ENCODE assay signal across 8 mouse cellular contexts in the genomic region with DNA sequence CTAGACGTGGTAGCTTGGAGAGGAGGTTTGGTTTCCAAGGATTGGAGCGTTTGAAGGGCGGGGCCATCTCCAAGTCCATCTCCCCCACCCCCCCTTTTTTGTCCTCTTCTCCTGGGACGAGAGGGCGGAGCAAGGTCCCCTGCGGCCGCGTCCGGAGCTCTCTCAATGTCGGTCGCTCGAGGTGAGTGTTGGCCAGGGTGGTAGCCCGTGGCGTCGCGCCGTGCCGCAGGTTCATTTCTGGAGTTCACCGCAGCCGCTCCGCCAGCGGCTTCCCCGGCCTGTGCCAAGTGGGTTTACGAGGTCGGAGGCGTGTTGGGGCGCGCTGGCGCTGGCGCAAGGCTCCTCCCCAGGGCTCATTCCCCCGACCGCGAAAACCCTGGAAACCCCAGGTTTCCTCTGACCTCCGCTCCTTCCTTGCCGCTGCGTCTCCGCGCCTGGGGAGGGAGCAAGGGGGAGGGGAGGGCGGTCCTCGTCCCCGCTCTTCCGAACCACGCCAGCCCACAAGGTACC. TPM values are rescaled to one million over a fixed set of nuclear protein-coding genes. Genes with fewer than 3 reads are reported as not detected.
DNase-seq lines count a peak whose midpoint lies in the region; ATAC-seq and TF ChIP-seq lines count a peak whose summit lies in the region.

TSS of gene Zfp462 (plus strand) at position 128 of the 510 bp plus-strand sequence.

- H3K4me1 ChIP-seq in embryonic facial prominence, embryonic 10.5 days: peaks cover 14% of the 10 kb centered on the region
- peaks cover 4 to 12% of the 10 kb centered on the region in 2 experiments; a peak in 3 of 4 replicates for H3K4me1 ChIP-seq in heart, embryonic 14.5 days (ENCODE audit: control insufficient read depth in 2 of 2, insufficient read depth in 2 of 2, low read length in 2 of 2)
- peaks cover 8% of the 10 kb centered on the region for H3K4me1 ChIP-seq in lung, embryonic 16.5 days (replicated peaks; ENCODE audit: control insufficient read depth, insufficient read depth, low read length)
- no peaks in the 10 kb centered on the region for H3K4me1 ChIP-seq in stomach, postnatal 0 days (replicated peaks; ENCODE audit: control insufficient read depth, insufficient read depth)

- H3K9ac ChIP-seq in heart, embryonic 14.5 days (ENCODE audit: low read length): peak within 1 kb of the TSS; percentile 80
- peak within 1 kb of the TSS; percentile 72 for H3K9ac ChIP-seq in lung, embryonic 16.5 days (ENCODE audit: low read length)
- peak within 1 kb of the TSS; percentile 63 for H3K9ac ChIP-seq in stomach, postnatal 0 days (ENCODE audit: low read length)

- no peaks in the 10 kb centered on the region for H3K27me3 ChIP-seq in embryonic facial prominence, embryonic 10.5 days (replicated peaks; ENCODE audit: low read depth, poor library complexity, severe bottlenecking)
- no peaks in the 10 kb centered on the region for H3K27me3 ChIP-seq in heart, embryonic 14.5 days (ENCODE audit: control insufficient read depth, insufficient read depth, low read length)
- no peaks in the 10 kb centered on the region for H3K27me3 ChIP-seq in lung, embryonic 16.5 days (ENCODE audit: control insufficient read depth, insufficient read depth, low read depth, low read length)
- no peaks in the 10 kb centered on the region for H3K27me3 ChIP-seq in stomach, postnatal 0 days (ENCODE audit: control insufficient read depth, insufficient read depth, low read length)

- WGBS in embryonic facial prominence, embryonic 10.5 days: under 1% methylated on average over 43 of the region's 43 CpGs
- WGBS in heart, embryonic 14.5 days: 1% methylated on average over 40 of the region's 43 CpGs
- WGBS in lung, embryonic 16.5 days: under 1% methylated on average over 43 of the region's 43 CpGs
- WGBS in stomach, postnatal 0 days: 1% methylated on average over 43 of the region's 43 CpGs

- TF ChIP-seq CTCF in stomach, postnatal 0 days (IDR thresholded peaks at IDR 0.05; ENCODE audit: low read depth): no peak; the same call in 1 of the 2 replicates

- peak within 1 kb of the TSS; percentile 99 for H3K27ac ChIP-seq in embryonic facial prominence, embryonic 10.5 days (replicated peaks)
- peak within 1 kb of the TSS; percentile 6 to 36; a peak in 2 of 4 replicates for H3K27ac ChIP-seq in heart, embryonic 14.5 days (replicated peaks in 1 of 2; ENCODE audit: control insufficient read depth in 1 of 2, insufficient read depth in 1 of 2, low read depth in 2 of 2, low read length in 2 of 2)
- H3K27ac ChIP-seq in lung, embryonic 16.5 days (ENCODE audit: low read length): peak within 1 kb of the TSS; percentile 55
- peak within 1 kb of the TSS; percentile 61 for H3K27ac ChIP-seq in stomach, postnatal 0 days (replicated peaks)

- no peaks in the 10 kb centered on the region for H3K36me3 ChIP-seq in embryonic facial prominence, embryonic 10.5 days (replicated peaks)
- H3K36me3 ChIP-seq in heart, embryonic 14.5 days (ENCODE audit: control insufficient read depth, insufficient read depth, low read length): no peaks in the 10 kb centered on the region
- no peaks in the 10 kb centered on the region for H3K36me3 ChIP-seq in lung, embryonic 16.5 days (ENCODE audit: control insufficient read depth, insufficient read depth, low read length)
- H3K36me3 ChIP-seq in stomach, postnatal 0 days (ENCODE audit: control insufficient read depth, insufficient read depth, low read length): no peaks in the 10 kb centered on the region

- TF ChIP-seq EP300 in stomach, postnatal 0 days (optimal IDR thresholded peaks at IDR 0.05): no peak

- ATAC-seq in heart, embryonic 14.5 days (ENCODE audit: insufficient number of reproducible peaks, insufficient read depth, low FRiP score, low read depth): peak; percentile 10
- peak; percentile 22 for ATAC-seq in lung, embryonic 16.5 days (ENCODE audit: low read depth)
- peak; percentile 16; the same call in 1 of the 2 replicates for ATAC-seq in stomach, postnatal 0 days (ENCODE audit: low FRiP score, low TSS enrichment)

- H3K4me3 ChIP-seq in embryonic facial prominence, embryonic 10.5 days: peak within 1 kb of the TSS; percentile 86
- H3K4me3 ChIP-seq in heart, embryonic 14.5 days (ENCODE audit: control insufficient read depth in 1 of 2, insufficient read depth in 1 of 2, low read depth in 1 of 2, low read length in 2 of 2): peak within 1 kb of the TSS; percentile 72 to 74
- H3K4me3 ChIP-seq in lung, embryonic 16.5 days (ENCODE audit: low read length): peak within 1 kb of the TSS; percentile 80
- H3K4me3 ChIP-seq in stomach, postnatal 0 days (ENCODE audit: low read depth, low read length): peak within 1 kb of the TSS; percentile 71

- DNase-seq in thymus, postnatal 4 days: peak; percentile 26
- DNase-seq in thymus, postnatal 25 days: no peak
- DNase-seq in embryonic facial prominence, embryonic 10.5 days (ENCODE audit: low spot score): peak; percentile 86
- DNase-seq in kidney, postnatal 14 days: peak; percentile 80
- DNase-seq in stomach, postnatal 0 days (ENCODE audit: low spot score): peak; percentile 48
- DNase-seq in T-cell, adult 2 months (ENCODE audit: low spot score): no peak

- peak within 1 kb of the TSS; percentile 85 for H3K4me2 ChIP-seq in heart, embryonic 14.5 days (ENCODE audit: low read length)
- H3K4me2 ChIP-seq in lung, embryonic 16.5 days (ENCODE audit: low read depth, low read length): peak within 1 kb of the TSS; percentile 95
- peak within 1 kb of the TSS; percentile 89 for H3K4me2 ChIP-seq in stomach, postnatal 0 days (replicated peaks; ENCODE audit: low read depth)

- H3K9me3 ChIP-seq in embryonic facial prominence, embryonic 10.5 days: no peaks in the 10 kb centered on the region
- no peaks in the 10 kb centered on the region for H3K9me3 ChIP-seq in heart, embryonic 14.5 days (ENCODE audit: control insufficient read depth, low read length)
- no peaks in the 10 kb centered on the region for H3K9me3 ChIP-seq in lung, embryonic 16.5 days (ENCODE audit: control insufficient read depth, low read length)
- H3K9me3 ChIP-seq in stomach, postnatal 0 days (ENCODE audit: control insufficient read depth, low read length): no peaks in the 10 kb centered on the region

RNA-seq across cellular contexts. Expression of gene Zfp462, which starts in this region (rescaled TPM):
- 14.8 TPM in 2 replicates for polyA plus RNA-seq in embryonic facial prominence, embryonic 10.5 days (2016; fragmentation: Nextera tagmentation; extraction: Ambion mirVana)
- polyA plus RNA-seq in heart, embryonic 14.5 days (2014; fragmentation: Nextera tagmentation; extraction: Ambion mirVana): 1.7 and 3.7 TPM in 2 replicates
- 2.6 and 2.7 TPM in 2 replicates for polyA plus RNA-seq in lung, embryonic 16.5 days (2015; fragmentation: Nextera tagmentation; extraction: Ambion mirVana)
- 0.93 and 1.1 TPM in 2 replicates for polyA plus RNA-seq in stomach, postnatal 0 days (2015; fragmentation: Nextera tagmentation; extraction: Ambion mirVana)

Comparison
In these comparisons a context has a peak if more than half of its experiments do, and no peak if none do; other contexts are left out.
1. DNase-seq: peak in thymus, postnatal 4 days (single experiment), embryonic facial prominence, embryonic 10.5 days (single experiment), kidney, postnatal 14 days (single experiment) and stomach, postnatal 0 days (single experiment); none in thymus, postnatal 25 days (single experiment) and T-cell, adult 2 months (single experiment).
2. H3K27ac ChIP-seq: peak in every context shown above with its lines; median percentile 99 in embryonic facial prominence, embryonic 10.5 days; 61 in stomach, postnatal 0 days; 55 in lung, embryonic 16.5 days; 21 in heart, embryonic 14.5 days.
3. Peak in every context shown above with its lines, with median percentiles within 50 percentile points of each other: H3K4me3 ChIP-seq, ATAC-seq, H3K4me2 ChIP-seq and H3K9ac ChIP-seq.